Mouse (Mus musculus): Measurements from ENCODE around the gene Trak2. TPM values are rescaled to one million over a fixed set of nuclear protein-coding genes. Genes with fewer than 3 reads are reported as not detected.

Trak2 gene
- polyA plus RNA-seq, 1 experiment: 13.0 TPM

Other genes starting within 250 kb of the Trak2 start
- gene Casp8, start 178.1 kb downstream of the Trak2 start, polyA plus RNA-seq (2012; rRNA removed): 4.1 and 9.4 TPM in 2 replicates
- gene Stradb, start 92 bp upstream of the Trak2 start, polyA plus RNA-seq (2012; rRNA removed): 2.6 and 6.2 TPM in 2 replicates
- not detected in 2 replicates for gene C2cd6, start 121.5 kb upstream of the Trak2 start, polyA plus RNA-seq (2012; rRNA removed)
- gene Tmem237, start 147.0 kb upstream of the Trak2 start, polyA plus RNA-seq (2012; rRNA removed): 0.47 and 0.51 TPM in 2 replicates
- 1.4 and 2.9 TPM in 2 replicates for gene Mpp4, start 190.0 kb upstream of the Trak2 start, polyA plus RNA-seq (2012; rRNA removed)